Mouse (Mus musculus) liver, embryonic 14.5 days (tissue): Measurements from ENCODE around the gene Olfr678. TPM values are rescaled to one million over a fixed set of nuclear protein-coding genes. Genes with fewer than 3 reads are reported as not detected.
"Not testable (repeated sequence)": the region's sequence is repeated elsewhere in the genome, so short reads cannot be mapped to it uniquely, and the experiment has no call there.

Source experiments
- ATAC-seq: fragments of 200-750 bp; cut with Nextera tagmentation; 2 replicates; pipeline ENCODE4 v1.8.0; 2017; ENCODE audit warnings: moderate number of reproducible peaks, mild to moderate bottlenecking, moderate library complexity; ENCODE audit not compliant: insufficient read depth
- DNase-seq, 3 experiments: peaks; one replicate each; pipeline ENCODE4 v3.0.0-alpha.2; 2012 to 2013; ENCODE audit warnings: low read depth in 3 of 3, low spot score in 3 of 3
- H3K27ac ChIP-seq: fragments of 300-500 bp; sonication (generic); 2 replicates; pipeline ENCODE4 v1.5.1; 2014; ENCODE audit warnings: moderate library complexity, mild to moderate bottlenecking, control low read depth, inconsistent platforms
- H3K27me3 ChIP-seq: fragments of 300-500 bp; sonication (generic); 2 replicates; pipeline ENCODE4 v1.6.1; 2014; ENCODE audit warnings: mild to moderate bottlenecking, low read length, moderate library complexity; ENCODE audit not compliant: control insufficient read depth, insufficient read depth
- H3K36me3 ChIP-seq: fragments of 300-500 bp; sonication (generic); replicated peaks from 2 replicates; pipeline ENCODE4 v1.6.1; 2014; ENCODE audit warnings: low read depth; ENCODE audit not compliant: control insufficient read depth, insufficient read depth
- H3K4me1 ChIP-seq, 2 experiments: fragments of 200-500 bp in 1 of 2; fragments of 300-500 bp in 1 of 2; sonication (generic) in 1 of 2; replicated peaks; 2 replicates each; pipeline ENCODE4 v1.6.1; 2012 to 2014; ENCODE audit warnings: antibody characterized with exemption in 1 of 2, inconsistent platforms in 1 of 2, low read length in 1 of 2; ENCODE audit not compliant: control insufficient read depth in 2 of 2, insufficient read depth in 2 of 2
- H3K4me2 ChIP-seq: fragments of 300-500 bp; sonication (generic); 2 replicates; pipeline ENCODE4 v1.6.1; 2014; ENCODE audit warnings: low read depth, mild to moderate bottlenecking, control low read depth, moderate library complexity
- H3K4me3 ChIP-seq, 2 experiments: fragments of 200-500 bp in 1 of 2; fragments of 300-500 bp in 1 of 2; sonication (generic) in 1 of 2; 2 replicates each; pipeline ENCODE4 v1.5.1; 2012 to 2014; ENCODE audit warnings: low read depth in 2 of 2, low read length in 2 of 2, mild to moderate bottlenecking in 2 of 2, control low read depth in 1 of 2, inconsistent platforms in 1 of 2, moderate library complexity in 1 of 2; ENCODE audit not compliant: insufficient read depth in 1 of 2
- H3K9ac ChIP-seq: fragments of 300-500 bp; sonication (generic); replicated peaks from 2 replicates; pipeline ENCODE4 v1.6.1; 2014; ENCODE audit warnings: mild to moderate bottlenecking, control low read depth, moderate library complexity
- H3K9me3 ChIP-seq: fragments of 300-500 bp; sonication (generic); 2 replicates; pipeline ENCODE4 v1.6.1; 2016; ENCODE audit warnings: low read length, mixed read lengths; ENCODE audit not compliant: control insufficient read depth
- CTCF ChIP-seq: IDR thresholded peaks from 2 replicates; pipeline ENCODE4 v1.5.1; 2016; ENCODE audit warnings: antibody characterized with exemption, low read depth, control low read depth
- EP300 ChIP-seq: IDR thresholded peaks from 2 replicates; pipeline ENCODE4 v1.6.1; 2016; ENCODE audit warnings: antibody characterized with exemption, low read depth
- WGBS: fragments of 180-500 bp; shearing (Covaris S2); extraction: QIAGEN DNeasy Blood & Tissue Kit; methylation state at CpG from one replicate; pipeline ENCODE4 v1.1.7; 2014; ENCODE audit not compliant: insufficient replicate concordance; 5-methylcytosine and 5-hydroxymethylcytosine counted together
- polyA plus RNA-seq, 2 experiments: library from polyadenylated mRNA; depleted of rRNA in 1 of 2; stranded (reverse) in 1 of 2; unstranded in 1 of 2; fragments of >200 nt; fragmentation: Nextera tagmentation in 1 of 2; extraction: Ambion mirVana in 1 of 2; gene quantifications; 2 replicates each; pipeline versions ENCODE4 v1.2.1 to v1.2.3; 2012 to 2014

Olfr678 gene
- polyA plus RNA-seq, 2 experiments, result not detected

DNA sequence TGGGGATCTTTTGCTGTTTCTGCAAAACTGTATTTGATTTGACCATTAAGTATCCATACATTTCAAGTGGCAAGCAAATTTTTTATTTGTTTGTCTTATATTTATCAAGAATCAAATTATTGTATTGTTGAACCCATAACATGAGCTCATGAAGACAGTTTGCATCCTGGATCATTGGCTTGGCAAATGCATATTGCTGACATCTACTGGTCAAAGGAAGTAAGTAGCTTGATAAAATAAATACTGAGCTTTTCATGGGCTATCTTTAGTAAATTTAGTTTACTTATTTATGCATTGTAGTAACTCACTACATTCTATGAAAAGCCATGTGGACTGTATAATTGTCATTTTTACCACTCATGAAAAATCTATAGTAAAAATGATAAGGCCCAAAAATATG is 5.3 kb upstream of the Olfr678 start:
- H3K9me3 ChIP-seq, result no peaks in the 10 kb centered on the region
- H3K4me1 ChIP-seq, result no peaks in the 10 kb centered on the region
- TF ChIP-seq CTCF (no peak), EP300 (no peak)
- no peaks in the 10 kb centered on the region for H3K36me3 ChIP-seq
- no peak overlapping the region for H3K27ac ChIP-seq
- H3K4me3 ChIP-seq, result no peak overlapping the region
- no peak overlapping the region for H3K4me2 ChIP-seq
- no peak overlapping the region for H3K9ac ChIP-seq
- ATAC-seq (no peak), DNase-seq (no peak)
- H3K27me3 ChIP-seq, result no peaks in the 10 kb centered on the region

DNA sequence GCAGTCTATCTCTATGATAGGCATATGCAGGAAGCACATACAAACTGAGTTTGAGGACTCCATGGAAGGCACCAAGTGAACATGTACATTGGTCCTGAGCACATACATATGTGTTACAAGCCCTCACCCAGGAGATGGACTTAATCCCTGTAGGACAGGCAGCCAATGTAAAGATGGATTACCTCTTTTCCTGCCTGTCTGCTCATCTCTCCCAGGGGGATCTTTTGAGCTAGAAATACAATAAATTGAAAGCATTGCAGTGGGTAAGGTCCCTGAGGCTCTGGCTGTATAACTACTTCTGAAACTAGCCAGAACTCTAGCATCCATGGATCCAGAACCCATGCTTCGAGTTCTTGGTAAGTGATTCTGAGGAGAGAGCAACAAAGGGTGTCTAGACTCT is 16.6 kb downstream of the Olfr678 start, which contains the start of gene Olfr679:
TSS of gene Olfr679 (plus strand) at position 301 of the 400 bp plus-strand sequence.
- no peak within 1 kb of the TSS for H3K27ac ChIP-seq
- H3K4me3 ChIP-seq, result no peak within 1 kb of the TSS
- no peaks in the 10 kb centered on the region for H3K36me3 ChIP-seq
- no peak within 1 kb of the TSS for H3K4me2 ChIP-seq
- no peak within 1 kb of the TSS for H3K9ac ChIP-seq
- no peaks in the 10 kb centered on the region for H3K4me1 ChIP-seq
- TF ChIP-seq EP300, result no peak
- no peak for TF ChIP-seq CTCF
- DNase-seq (no peak), ATAC-seq (no peak)
- H3K9me3 ChIP-seq, result no peaks in the 10 kb centered on the region
- WGBS, result 42% methylated on average over 1 of the region's 1 CpGs
- no peaks in the 10 kb centered on the region for H3K27me3 ChIP-seq

DNA sequence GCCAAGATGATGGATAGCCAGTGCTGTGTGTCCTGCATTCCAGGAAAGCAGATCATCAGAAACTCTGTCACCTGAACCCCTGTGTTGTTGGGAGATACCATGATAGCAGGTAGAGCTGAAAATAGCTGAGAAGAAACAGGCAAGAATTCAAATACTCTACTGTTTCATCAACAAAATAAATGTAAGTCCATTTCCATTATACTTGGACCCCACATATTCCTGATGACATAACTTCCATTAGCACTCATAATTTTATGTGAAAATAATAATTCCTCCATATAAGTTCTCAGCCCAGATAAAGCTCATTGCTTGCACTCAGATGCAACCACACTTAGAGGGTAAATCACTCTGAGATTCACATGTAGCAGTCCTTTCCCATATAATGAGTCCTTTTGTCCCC is 28.4 kb downstream of the Olfr678 start, which contains the start of gene Olfr680-ps1:
TSS of gene Olfr680-ps1 (minus strand) at position 101 of the 400 bp plus-strand sequence.
- H3K9me3 ChIP-seq, H3K36me3 ChIP-seq, H3K9ac ChIP-seq, DNase-seq, H3K4me2 ChIP-seq, H3K4me3 ChIP-seq, ATAC-seq, H3K4me1 ChIP-seq, H3K27ac ChIP-seq, H3K27me3 ChIP-seq: not testable (repeated sequence)

DNA sequence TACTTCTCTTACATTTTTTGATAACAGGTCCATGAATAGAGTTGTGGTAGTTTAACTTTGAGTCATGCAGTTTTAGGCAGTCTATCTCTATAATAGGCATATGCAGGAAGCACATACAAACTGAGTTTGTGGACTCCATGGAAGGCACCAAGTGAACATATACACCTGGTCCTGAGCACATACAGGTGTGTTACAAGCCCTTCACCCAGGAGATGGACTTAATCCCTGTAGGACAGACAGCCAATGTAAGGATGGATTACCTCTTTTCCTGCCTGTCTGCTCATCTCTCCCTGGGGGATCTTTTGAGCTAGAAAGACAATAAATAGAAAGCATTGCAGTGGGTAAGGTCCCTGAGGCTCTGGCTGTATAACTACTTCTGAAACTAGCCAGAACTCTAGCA is 52.3 kb downstream of the Olfr678 start, which contains the start of gene Olfr681:
TSS of gene Olfr681 (plus strand) at position 301 of the 400 bp plus-strand sequence.
- no peak within 1 kb of the TSS for H3K9ac ChIP-seq
- H3K27me3 ChIP-seq, result no peaks in the 10 kb centered on the region
- H3K4me2 ChIP-seq, result no peak within 1 kb of the TSS
- no peak within 1 kb of the TSS for H3K27ac ChIP-seq
- DNase-seq, result no peak
- H3K36me3 ChIP-seq, result no peaks in the 10 kb centered on the region
- H3K9me3 ChIP-seq, result no peaks in the 10 kb centered on the region
- no peak for TF ChIP-seq EP300
- no peak for TF ChIP-seq CTCF
- no peak within 1 kb of the TSS for H3K4me3 ChIP-seq
- H3K4me1 ChIP-seq, result no peaks in the 10 kb centered on the region
- no peak for ATAC-seq

Other genes starting within 250 kb of the Olfr678 start
- not detected in 2 replicates for gene Usp17lb, start 221.9 kb upstream of the Olfr678 start, polyA plus RNA-seq (2012; rRNA removed)
- gene Usp17lb, start 221.9 kb upstream of the Olfr678 start, polyA plus RNA-seq (2014; fragmentation: Nextera tagmentation; extraction: Ambion mirVana), result not detected in 2 replicates
- not detected in 2 replicates for gene Usp17la, start 207.5 kb upstream of the Olfr678 start, polyA plus RNA-seq (2012; rRNA removed)
- gene Usp17la, start 207.5 kb upstream of the Olfr678 start, polyA plus RNA-seq (2014; fragmentation: Nextera tagmentation; extraction: Ambion mirVana), result not detected in 2 replicates
- not detected in 2 replicates for gene Olfr665, start 186.4 kb upstream of the Olfr678 start, polyA plus RNA-seq (2012; rRNA removed)
- not detected in 2 replicates for gene Olfr665, start 186.4 kb upstream of the Olfr678 start, polyA plus RNA-seq (2014; fragmentation: Nextera tagmentation; extraction: Ambion mirVana)
- not detected in 2 replicates for gene Olfr666, start 168.5 kb upstream of the Olfr678 start, polyA plus RNA-seq (2012; rRNA removed)
- not detected in 2 replicates for gene Olfr666, start 168.5 kb upstream of the Olfr678 start, polyA plus RNA-seq (2014; fragmentation: Nextera tagmentation; extraction: Ambion mirVana)
- not detected in 2 replicates for gene Olfr667, start 143.0 kb upstream of the Olfr678 start, polyA plus RNA-seq (2012; rRNA removed)
- gene Olfr667, start 143.0 kb upstream of the Olfr678 start, polyA plus RNA-seq (2014; fragmentation: Nextera tagmentation; extraction: Ambion mirVana), result not detected in 2 replicates
- gene Olfr668, start 136.4 kb upstream of the Olfr678 start, polyA plus RNA-seq (2012; rRNA removed), result not detected in 2 replicates
- not detected in 2 replicates for gene Olfr668, start 136.4 kb upstream of the Olfr678 start, polyA plus RNA-seq (2014; fragmentation: Nextera tagmentation; extraction: Ambion mirVana)
- not detected in 2 replicates for gene Olfr669, start 130.2 kb upstream of the Olfr678 start, polyA plus RNA-seq (2012; rRNA removed)
- not detected in 2 replicates for gene Olfr669, start 130.2 kb upstream of the Olfr678 start, polyA plus RNA-seq (2014; fragmentation: Nextera tagmentation; extraction: Ambion mirVana)
- gene Olfr670, start 101.9 kb upstream of the Olfr678 start, polyA plus RNA-seq (2012; rRNA removed), result not detected in 2 replicates
- not detected in 2 replicates for gene Olfr670, start 101.9 kb upstream of the Olfr678 start, polyA plus RNA-seq (2014; fragmentation: Nextera tagmentation; extraction: Ambion mirVana)
- not detected in 2 replicates for gene Olfr671, start 85.3 kb upstream of the Olfr678 start, polyA plus RNA-seq (2012; rRNA removed)
- not detected in 2 replicates for gene Olfr671, start 85.3 kb upstream of the Olfr678 start, polyA plus RNA-seq (2014; fragmentation: Nextera tagmentation; extraction: Ambion mirVana)
- gene Olfr672, start 62.4 kb upstream of the Olfr678 start, polyA plus RNA-seq (2012; rRNA removed), result not detected in 2 replicates
- not detected in 2 replicates for gene Olfr672, start 62.4 kb upstream of the Olfr678 start, polyA plus RNA-seq (2014; fragmentation: Nextera tagmentation; extraction: Ambion mirVana)
- not detected in 2 replicates for gene Olfr675, start 36.0 kb upstream of the Olfr678 start, polyA plus RNA-seq (2012; rRNA removed)
- gene Olfr675, start 36.0 kb upstream of the Olfr678 start, polyA plus RNA-seq (2014; fragmentation: Nextera tagmentation; extraction: Ambion mirVana), result not detected in 2 replicates
- gene Olfr676, start 31.8 kb upstream of the Olfr678 start, polyA plus RNA-seq (2012; rRNA removed), result not detected in 2 replicates
- not detected in 2 replicates for gene Olfr676, start 31.8 kb upstream of the Olfr678 start, polyA plus RNA-seq (2014; fragmentation: Nextera tagmentation; extraction: Ambion mirVana)
- gene Olfr677, start 13.1 kb upstream of the Olfr678 start, polyA plus RNA-seq (2012; rRNA removed), result not detected in 2 replicates
- gene Olfr677, start 13.1 kb upstream of the Olfr678 start, polyA plus RNA-seq (2014; fragmentation: Nextera tagmentation; extraction: Ambion mirVana), result not detected in 2 replicates
- not detected in 2 replicates for gene Olfr679, start 16.7 kb downstream of the Olfr678 start, polyA plus RNA-seq (2012; rRNA removed)
- not detected in 2 replicates for gene Olfr679, start 16.7 kb downstream of the Olfr678 start, polyA plus RNA-seq (2014; fragmentation: Nextera tagmentation; extraction: Ambion mirVana)
- gene Olfr680-ps1, start 28.3 kb downstream of the Olfr678 start, polyA plus RNA-seq (2012; rRNA removed), result not detected in 2 replicates
- gene Olfr680-ps1, start 28.3 kb downstream of the Olfr678 start, polyA plus RNA-seq (2014; fragmentation: Nextera tagmentation; extraction: Ambion mirVana), result not detected in 2 replicates
- not detected in 2 replicates for gene Olfr681, start 52.4 kb downstream of the Olfr678 start, polyA plus RNA-seq (2012; rRNA removed)
- not detected in 2 replicates for gene Olfr681, start 52.4 kb downstream of the Olfr678 start, polyA plus RNA-seq (2014; fragmentation: Nextera tagmentation; extraction: Ambion mirVana)
- not detected in 2 replicates for gene Olfr683, start 82.5 kb downstream of the Olfr678 start, polyA plus RNA-seq (2012; rRNA removed)
- not detected in 2 replicates for gene Olfr683, start 82.5 kb downstream of the Olfr678 start, polyA plus RNA-seq (2014; fragmentation: Nextera tagmentation; extraction: Ambion mirVana)
- gene Olfr684, start 99.2 kb downstream of the Olfr678 start, polyA plus RNA-seq (2012; rRNA removed), result not detected in 2 replicates
- gene Olfr684, start 99.2 kb downstream of the Olfr678 start, polyA plus RNA-seq (2014; fragmentation: Nextera tagmentation; extraction: Ambion mirVana), result not detected in 2 replicates
- not detected in 2 replicates for gene Olfr685, start 121.5 kb downstream of the Olfr678 start, polyA plus RNA-seq (2012; rRNA removed)
- not detected in 2 replicates for gene Olfr685, start 121.5 kb downstream of the Olfr678 start, polyA plus RNA-seq (2014; fragmentation: Nextera tagmentation; extraction: Ambion mirVana)
- not detected in 2 replicates for gene Olfr686, start 143.0 kb downstream of the Olfr678 start, polyA plus RNA-seq (2012; rRNA removed)
- not detected in 2 replicates for gene Olfr686, start 143.0 kb downstream of the Olfr678 start, polyA plus RNA-seq (2014; fragmentation: Nextera tagmentation; extraction: Ambion mirVana)
- not detected in 2 replicates for gene Olfr688, start 223.6 kb downstream of the Olfr678 start, polyA plus RNA-seq (2012; rRNA removed)
- not detected in 2 replicates for gene Olfr688, start 223.6 kb downstream of the Olfr678 start, polyA plus RNA-seq (2014; fragmentation: Nextera tagmentation; extraction: Ambion mirVana)
- gene Olfr689, start 246.7 kb downstream of the Olfr678 start, polyA plus RNA-seq (2012; rRNA removed), result not detected in 2 replicates
- not detected in 2 replicates for gene Olfr689, start 246.7 kb downstream of the Olfr678 start, polyA plus RNA-seq (2014; fragmentation: Nextera tagmentation; extraction: Ambion mirVana)